Mouse (Mus musculus): Measurements from ENCODE around the gene Ssrp1. TPM values are rescaled to one million over a fixed set of nuclear protein-coding genes. Genes with fewer than 3 reads are reported as not detected.
A peak's percentile ranks its signal among the peaks of the same experiment; 100 is the strongest.

The Ssrp1 gene
- polyA plus RNA-seq, 1 experiment from 2014 or later = 130 TPM

DNA sequence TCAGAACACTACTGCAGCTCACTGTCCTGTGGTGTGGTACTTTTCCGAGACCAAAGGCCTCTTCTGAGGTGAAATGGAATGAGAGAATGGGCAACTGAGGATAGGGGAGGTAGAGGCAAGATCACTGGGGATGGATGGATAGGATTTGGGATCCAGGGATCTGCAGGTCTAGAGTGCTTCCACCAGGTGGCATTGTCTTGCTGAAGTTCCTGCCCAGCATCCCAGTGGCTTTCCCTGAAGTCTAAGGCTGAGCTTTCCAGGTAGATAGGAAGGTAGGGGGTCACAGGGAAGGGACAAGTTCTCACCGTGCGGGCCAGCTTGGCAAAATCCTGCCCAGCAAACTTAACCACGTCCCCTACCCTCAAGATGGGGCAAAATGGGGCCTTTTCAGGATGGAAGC lies 15.0 kb upstream of the Ssrp1 start:
- H3K27me3 ChIP-seq (ENCODE audit: control insufficient read depth, insufficient read depth, low read length) = peaks cover 7% of the 10 kb centered on the region; the same call in 1 of the 2 replicates
- H3K27ac ChIP-seq (replicated peaks in 1 of 2; ENCODE audit: control insufficient read depth in 1 of 2, insufficient read depth in 1 of 2, low read depth in 2 of 2, low read length in 2 of 2) = no peak overlapping the region
- H3K9me3 ChIP-seq (ENCODE audit: control insufficient read depth, low read length) = no peaks in the 10 kb centered on the region
- H3K4me2 ChIP-seq (ENCODE audit: low read length) = no peak overlapping the region
- WGBS = 11% methylated on average over 4 of the region's 4 CpGs
- H3K9ac ChIP-seq (ENCODE audit: low read length) = no peak overlapping the region
- H3K36me3 ChIP-seq (ENCODE audit: control insufficient read depth, insufficient read depth, low read length) = no peaks in the 10 kb centered on the region
- no peak overlapping the region for H3K4me3 ChIP-seq (ENCODE audit: control insufficient read depth in 1 of 2, insufficient read depth in 1 of 2, low read depth in 1 of 2, low read length in 2 of 2)
- H3K4me1 ChIP-seq (ENCODE audit: control insufficient read depth in 2 of 2, insufficient read depth in 2 of 2, low read length in 2 of 2) = no peaks in the 10 kb centered on the region
- ATAC-seq (ENCODE audit: insufficient number of reproducible peaks, insufficient read depth, low FRiP score, low read depth) = no peak

DNA sequence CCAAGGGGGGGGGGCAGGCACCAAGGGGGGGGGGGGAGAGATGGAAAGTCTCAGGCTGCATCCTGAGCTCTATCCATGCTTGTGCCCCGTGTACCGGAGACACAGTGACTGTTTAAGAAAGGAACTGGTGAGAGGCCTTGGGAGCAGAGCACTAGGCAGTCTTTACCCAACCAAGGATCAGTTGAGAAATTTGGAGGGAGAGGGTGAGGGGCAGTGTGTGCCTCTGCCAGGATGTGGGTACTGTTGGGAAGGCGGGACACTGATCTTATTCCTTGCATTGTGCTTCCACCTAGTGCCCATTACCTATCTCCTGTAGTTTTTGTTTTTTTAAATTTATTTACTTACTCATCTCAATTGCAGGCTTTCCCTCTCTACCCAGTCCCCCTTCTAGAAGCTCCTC lies 10.9 kb upstream of the Ssrp1 start:
- ATAC-seq (ENCODE audit: insufficient number of reproducible peaks, insufficient read depth, low FRiP score, low read depth) = no peak

DNA sequence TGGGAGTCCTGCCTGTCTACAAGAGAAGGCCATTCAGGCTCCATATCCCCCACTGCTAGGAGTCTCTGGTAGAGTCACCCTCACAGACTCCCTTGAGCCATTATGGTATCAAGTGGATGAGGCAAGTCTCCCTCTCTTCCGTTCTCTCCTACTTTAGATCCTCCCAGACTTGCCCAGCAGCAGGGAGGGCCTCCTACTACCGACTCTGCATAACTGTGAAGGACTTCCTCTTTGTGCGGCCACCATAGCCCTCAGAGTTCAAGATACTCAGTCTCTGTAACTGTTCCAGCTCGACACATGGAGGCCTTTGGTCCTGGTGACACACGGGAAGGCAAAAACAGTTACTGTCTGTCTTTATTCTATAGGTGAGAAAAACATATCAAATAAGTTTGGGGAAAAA lies 9.8 kb upstream of the Ssrp1 start:
- H3K4me2 ChIP-seq (ENCODE audit: low read length) = no peak overlapping the region
- ATAC-seq (ENCODE audit: insufficient number of reproducible peaks, insufficient read depth, low FRiP score, low read depth) = no peak
- WGBS = 62% methylated on average over 5 of the region's 5 CpGs
- no peak overlapping the region for H3K9ac ChIP-seq (ENCODE audit: low read length)
- H3K36me3 ChIP-seq (ENCODE audit: control insufficient read depth, insufficient read depth, low read length) = no peaks in the 10 kb centered on the region
- H3K27ac ChIP-seq (replicated peaks in 1 of 2; ENCODE audit: control insufficient read depth in 1 of 2, insufficient read depth in 1 of 2, low read depth in 2 of 2, low read length in 2 of 2) = no peak overlapping the region
- peaks cover 7% of the 10 kb centered on the region; the same call in 1 of the 2 replicates for H3K27me3 ChIP-seq (ENCODE audit: control insufficient read depth, insufficient read depth, low read length)
- no peaks in the 10 kb centered on the region for H3K4me1 ChIP-seq (ENCODE audit: control insufficient read depth in 2 of 2, insufficient read depth in 2 of 2, low read length in 2 of 2)
- no peaks in the 10 kb centered on the region for H3K9me3 ChIP-seq (ENCODE audit: control insufficient read depth, low read length)
- no peak overlapping the region for H3K4me3 ChIP-seq (ENCODE audit: control insufficient read depth in 1 of 2, insufficient read depth in 1 of 2, low read depth in 1 of 2, low read length in 2 of 2)

More for the DNA sequence above, 10.9 kb upstream of the Ssrp1 start:
- Histone ChIP-seq H3K4me2 (ENCODE audit: low read length) (no peak overlapping the region), H3K27ac (replicated peaks in 1 of 2; ENCODE audit: control insufficient read depth in 1 of 2, insufficient read depth in 1 of 2, low read depth in 2 of 2, low read length in 2 of 2) (no peak overlapping the region), H3K9me3 (ENCODE audit: control insufficient read depth, low read length) (no peaks in the 10 kb centered on the region), H3K9ac (ENCODE audit: low read length) (no peak overlapping the region), H3K4me3 (ENCODE audit: control insufficient read depth in 1 of 2, insufficient read depth in 1 of 2, low read depth in 1 of 2, low read length in 2 of 2) (no peak overlapping the region), H3K4me1 (ENCODE audit: control insufficient read depth in 2 of 2, insufficient read depth in 2 of 2, low read length in 2 of 2) (no peaks in the 10 kb centered on the region), H3K27me3 (ENCODE audit: control insufficient read depth, insufficient read depth, low read length) (peaks cover 7% of the 10 kb centered on the region; the same call in 1 of the 2 replicates), H3K36me3 (ENCODE audit: control insufficient read depth, insufficient read depth, low read length) (no peaks in the 10 kb centered on the region)
- 70% methylated on average over 3 of the region's 3 CpGs for WGBS

DNA sequence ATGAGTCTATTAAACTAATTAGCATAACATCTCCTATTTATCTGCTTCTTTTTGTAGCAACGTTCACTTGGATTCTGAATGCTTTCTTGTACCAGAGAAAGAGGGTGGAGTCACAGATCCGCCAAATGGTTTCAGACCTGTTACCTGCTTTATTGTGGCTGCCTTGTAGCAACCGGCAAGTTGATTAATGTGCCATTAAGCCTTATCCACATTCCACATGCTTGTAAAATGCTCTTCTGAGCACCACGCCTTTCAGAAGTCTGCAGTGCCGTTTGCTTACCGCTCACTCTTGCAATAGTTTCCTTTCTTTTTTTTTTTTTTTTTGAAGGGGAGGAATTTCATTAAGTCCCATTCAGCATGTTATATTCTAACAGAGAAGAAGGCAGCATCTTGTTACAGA lies 7.1 kb upstream of the Ssrp1 start:
- no peak for ATAC-seq (ENCODE audit: insufficient number of reproducible peaks, insufficient read depth, low FRiP score, low read depth)
- 68% methylated on average over 6 of the region's 6 CpGs for WGBS

DNA sequence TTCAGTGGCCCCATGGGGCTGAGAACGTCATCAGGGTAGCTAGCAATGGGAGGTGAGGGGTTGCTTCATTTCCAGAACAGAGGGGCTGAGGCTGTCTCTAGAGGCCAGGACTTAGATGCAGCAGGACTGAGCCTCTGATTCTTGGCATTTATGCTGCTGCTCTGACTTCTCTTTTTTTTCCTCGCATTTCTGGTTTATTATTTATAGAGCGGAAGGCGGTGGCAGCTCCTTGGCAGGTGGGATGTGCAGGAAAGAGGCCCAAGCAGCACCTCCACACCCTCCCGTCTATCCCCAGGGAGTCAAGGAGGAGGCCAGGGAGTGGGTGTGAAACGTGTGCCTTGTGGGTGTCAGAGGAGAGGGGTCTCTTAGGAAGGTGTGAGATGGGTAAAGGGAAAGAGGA lies 6.0 kb upstream of the Ssrp1 start:
- Histone ChIP-seq H3K27me3 (ENCODE audit: control insufficient read depth, insufficient read depth, low read length) (0 out of 2 replicates have a peak, but pooled peaks cover 5% of the 10 kb centered on the region), H3K4me2 (ENCODE audit: low read length) (no peak overlapping the region), H3K4me3 (ENCODE audit: control insufficient read depth in 1 of 2, insufficient read depth in 1 of 2, low read depth in 1 of 2, low read length in 2 of 2) (no peak overlapping the region), H3K27ac (replicated peaks in 1 of 2; ENCODE audit: control insufficient read depth in 1 of 2, insufficient read depth in 1 of 2, low read depth in 2 of 2, low read length in 2 of 2) (no peak overlapping the region), H3K36me3 (ENCODE audit: control insufficient read depth, insufficient read depth, low read length) (no peaks in the 10 kb centered on the region), H3K4me1 (ENCODE audit: control insufficient read depth in 2 of 2, insufficient read depth in 2 of 2, low read length in 2 of 2) (no peaks in the 10 kb centered on the region), H3K9me3 (ENCODE audit: control insufficient read depth, low read length) (no peaks in the 10 kb centered on the region), H3K9ac (ENCODE audit: low read length) (no peak overlapping the region)
- no peak for ATAC-seq (ENCODE audit: insufficient number of reproducible peaks, insufficient read depth, low FRiP score, low read depth)
- 54% methylated on average over 6 of the region's 6 CpGs for WGBS

More for the DNA sequence above, 7.1 kb upstream of the Ssrp1 start:
- Histone ChIP-seq H3K9ac (ENCODE audit: low read length) (no peak overlapping the region), H3K9me3 (ENCODE audit: control insufficient read depth, low read length) (no peaks in the 10 kb centered on the region), H3K4me3 (ENCODE audit: control insufficient read depth in 1 of 2, insufficient read depth in 1 of 2, low read depth in 1 of 2, low read length in 2 of 2) (no peak overlapping the region), H3K4me2 (ENCODE audit: low read length) (no peak overlapping the region), H3K4me1 (ENCODE audit: control insufficient read depth in 2 of 2, insufficient read depth in 2 of 2, low read length in 2 of 2) (no peaks in the 10 kb centered on the region), H3K27me3 (ENCODE audit: control insufficient read depth, insufficient read depth, low read length) (0 out of 2 replicates have a peak, but pooled peaks cover 5% of the 10 kb centered on the region), H3K36me3 (ENCODE audit: control insufficient read depth, insufficient read depth, low read length) (no peaks in the 10 kb centered on the region), H3K27ac (replicated peaks in 1 of 2; ENCODE audit: control insufficient read depth in 1 of 2, insufficient read depth in 1 of 2, low read depth in 2 of 2, low read length in 2 of 2) (no peak overlapping the region)

DNA sequence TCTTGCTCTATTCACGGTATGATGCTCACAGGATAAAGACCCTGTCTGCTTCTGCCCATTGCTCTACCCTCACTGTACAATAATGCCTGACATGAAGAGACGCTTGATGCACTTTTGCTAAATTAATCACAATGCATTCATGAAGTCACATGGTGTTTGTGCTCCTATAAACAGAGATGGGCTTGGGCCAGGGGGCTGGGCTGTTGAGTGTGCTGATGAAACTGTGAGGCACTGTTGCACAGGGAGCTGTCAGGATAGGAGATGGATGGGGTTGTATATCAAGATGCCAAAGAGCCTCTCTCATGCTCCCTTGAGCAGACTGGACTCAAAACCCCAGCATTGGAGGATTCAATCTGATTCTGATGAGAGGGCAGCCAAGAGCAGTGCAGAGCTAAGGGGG lies 3.9 kb upstream of the Ssrp1 start:
- H3K9ac ChIP-seq (ENCODE audit: low read length) = no peak overlapping the region
- ATAC-seq (ENCODE audit: insufficient number of reproducible peaks, insufficient read depth, low FRiP score, low read depth) = no peak
- 0 out of 2 replicates have a peak, but pooled peaks cover 5% of the 10 kb centered on the region for H3K27me3 ChIP-seq (ENCODE audit: control insufficient read depth, insufficient read depth, low read length)
- H3K4me2 ChIP-seq (ENCODE audit: low read length) = no peak overlapping the region
- 83% methylated on average over 2 of the region's 2 CpGs for WGBS
- no peak overlapping the region for H3K27ac ChIP-seq (replicated peaks in 1 of 2; ENCODE audit: control insufficient read depth in 1 of 2, insufficient read depth in 1 of 2, low read depth in 2 of 2, low read length in 2 of 2)
- no peaks in the 10 kb centered on the region for H3K9me3 ChIP-seq (ENCODE audit: control insufficient read depth, low read length)
- H3K4me3 ChIP-seq (ENCODE audit: control insufficient read depth in 1 of 2, insufficient read depth in 1 of 2, low read depth in 1 of 2, low read length in 2 of 2) = no peak overlapping the region
- H3K4me1 ChIP-seq (ENCODE audit: control insufficient read depth in 2 of 2, insufficient read depth in 2 of 2, low read length in 2 of 2) = peaks cover under 1 to 10% of the 10 kb centered on the region in 2 experiments
- 0 out of 2 replicates have a peak, but pooled peaks cover under 1% of the 10 kb centered on the region for H3K36me3 ChIP-seq (ENCODE audit: control insufficient read depth, insufficient read depth, low read length)

DNA sequence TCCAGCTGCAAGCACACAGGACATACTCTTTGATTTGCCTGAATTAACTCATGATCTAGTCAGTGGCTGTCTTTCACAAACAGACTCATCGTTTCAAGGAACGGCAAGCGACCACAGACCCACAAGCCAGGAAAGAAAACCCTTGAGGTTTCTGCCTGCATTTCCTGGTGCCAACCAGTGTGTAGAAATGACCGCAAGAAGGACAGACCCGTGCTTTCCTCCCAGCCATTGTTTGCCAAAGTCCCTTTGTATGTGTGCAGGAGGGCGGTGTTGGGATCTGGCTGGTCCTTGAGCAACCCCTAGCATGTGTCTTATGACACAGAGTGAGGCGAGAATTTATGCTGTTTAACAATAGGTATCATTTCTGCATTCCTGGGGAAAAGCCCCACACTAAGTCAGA lies 2.9 kb upstream of the Ssrp1 start:
- peaks cover 3 to 13% of the 10 kb centered on the region in 2 experiments for H3K4me1 ChIP-seq (ENCODE audit: control insufficient read depth in 2 of 2, insufficient read depth in 2 of 2, low read length in 2 of 2)
- no peak overlapping the region for H3K27ac ChIP-seq (replicated peaks in 1 of 2; ENCODE audit: control insufficient read depth in 1 of 2, insufficient read depth in 1 of 2, low read depth in 2 of 2, low read length in 2 of 2)
- H3K9me3 ChIP-seq (ENCODE audit: control insufficient read depth, low read length) = no peaks in the 10 kb centered on the region
- H3K9ac ChIP-seq (ENCODE audit: low read length) = no peak overlapping the region
- WGBS = 78% methylated on average over 7 of the region's 7 CpGs
- ATAC-seq (ENCODE audit: insufficient number of reproducible peaks, insufficient read depth, low FRiP score, low read depth) = no peak
- H3K4me3 ChIP-seq (ENCODE audit: control insufficient read depth in 1 of 2, insufficient read depth in 1 of 2, low read depth in 1 of 2, low read length in 2 of 2) = no peak overlapping the region
- H3K27me3 ChIP-seq (ENCODE audit: control insufficient read depth, insufficient read depth, low read length) = 0 out of 2 replicates have a peak, but pooled peaks cover 5% of the 10 kb centered on the region
- H3K4me2 ChIP-seq (ENCODE audit: low read length) = no peak overlapping the region
- peaks cover 11% of the 10 kb centered on the region for H3K36me3 ChIP-seq (ENCODE audit: control insufficient read depth, insufficient read depth, low read length)

DNA sequence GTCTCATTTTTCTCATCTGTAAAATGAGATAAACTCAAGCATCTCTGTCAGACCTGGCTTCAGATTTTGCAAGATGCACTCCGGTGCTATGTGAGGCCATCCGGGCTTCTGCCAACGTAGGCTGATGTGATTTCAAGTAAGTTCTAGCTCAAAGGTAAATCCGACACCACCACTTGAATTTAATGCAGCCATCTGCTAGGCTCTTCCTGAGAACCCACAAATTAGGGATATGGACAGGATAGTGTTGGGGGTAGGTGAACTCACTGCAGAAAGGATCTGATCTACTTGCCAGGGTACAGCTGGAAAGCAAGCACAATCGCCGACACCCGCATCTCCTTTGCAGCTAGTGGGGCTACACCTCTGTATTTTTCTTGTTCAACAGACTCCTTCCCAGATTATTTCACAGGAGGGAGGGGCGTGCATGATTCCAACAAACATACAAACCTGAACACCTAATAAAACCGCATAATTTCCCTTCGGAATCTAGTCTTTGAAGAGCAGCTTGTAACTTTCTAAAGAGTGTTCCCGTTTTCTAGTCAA lies 457 bp upstream of the Ssrp1 start:
- peak overlapping the region; percentile 36 to 69; a peak in 2 of 4 replicates for H3K27ac ChIP-seq (replicated peaks in 1 of 2; ENCODE audit: control insufficient read depth in 1 of 2, insufficient read depth in 1 of 2, low read depth in 2 of 2, low read length in 2 of 2)
- no peak for ATAC-seq (ENCODE audit: insufficient number of reproducible peaks, insufficient read depth, low FRiP score, low read depth)
- no peaks in the 10 kb centered on the region for H3K9me3 ChIP-seq (ENCODE audit: control insufficient read depth, low read length)
- peak overlapping the region; percentile 89 for H3K4me2 ChIP-seq (ENCODE audit: low read length)
- 0 out of 2 replicates have a peak, but pooled peaks cover 5% of the 10 kb centered on the region for H3K27me3 ChIP-seq (ENCODE audit: control insufficient read depth, insufficient read depth, low read length)
- peaks cover 3 to 13% of the 10 kb centered on the region in 2 experiments for H3K4me1 ChIP-seq (ENCODE audit: control insufficient read depth in 2 of 2, insufficient read depth in 2 of 2, low read length in 2 of 2)
- WGBS = 9% methylated on average over 11 of the region's 11 CpGs
- H3K36me3 ChIP-seq (ENCODE audit: control insufficient read depth, insufficient read depth, low read length) = peaks cover 35% of the 10 kb centered on the region
- H3K4me3 ChIP-seq (ENCODE audit: control insufficient read depth in 1 of 2, insufficient read depth in 1 of 2, low read depth in 1 of 2, low read length in 2 of 2) = peak overlapping the region; percentile 76 to 83
- H3K9ac ChIP-seq (ENCODE audit: low read length) = peak overlapping the region; percentile 93

Data from heart, embryonic 14.5 days (tissue).